Mouse (Mus musculus): ENCODE results near the gene Ambra1. TPM values are rescaled to one million over a fixed set of nuclear protein-coding genes. Genes with fewer than 3 reads are reported as not detected.
"Not testable (repeated sequence)": the region's sequence is repeated elsewhere in the genome, so short reads cannot be mapped to it uniquely, and the experiment has no call there.

Gene Ambra1
- polyA plus RNA-seq, 1 experiment from 2014 or later = 23.5 TPM

GRCm38 (mm10) chr2:91710272-91711234 is 19.4 kb upstream of the Ambra1 start, which contains the start of the genes Atg13 and Harbi1:
TSS of gene Atg13 (minus strand) at chr2:91710576.
TSS of gene Harbi1 (plus strand) at chr2:91710852.
- Histone ChIP-seq H3K4me2 (peak within 1 kb of the TSS; percentile 82), H3K4me1 (peaks cover 21% of the 10 kb centered on the region), H3K27me3 (no peaks in the 10 kb centered on the region), H3K9me3 (no peaks in the 10 kb centered on the region), H3K9ac (peak within 1 kb of the TSS; percentile 89), H3K36me3 (no peaks in the 10 kb centered on the region), H3K27ac (peak within 1 kb of the TSS; percentile 88), H3K4me3 (peak within 1 kb of the TSS; percentile 99)
- peak; percentile 93 for ATAC-seq (ENCODE audit: insufficient number of reproducible peaks, insufficient read depth, low FRiP score, low TSS enrichment, low read depth)
- under 1% methylated on average over 66 of the region's 66 CpGs for WGBS

- no peak for ATAC-seq (ENCODE audit: insufficient number of reproducible peaks, insufficient read depth, low FRiP score, low TSS enrichment, low read depth)
- Histone ChIP-seq H3K27me3 (no peaks in the 10 kb centered on the region), H3K36me3 (peaks cover 4% of the 10 kb centered on the region; the same call in 1 of the 2 replicates), H3K4me3 (peak overlapping the region; percentile 99), H3K4me1 (peaks cover 21% of the 10 kb centered on the region), H3K27ac (peak overlapping the region; percentile 88), H3K9me3 (no peaks in the 10 kb centered on the region), H3K4me2 (peak overlapping the region; percentile 82), H3K9ac (peak overlapping the region; percentile 89)
- WGBS = 2% methylated on average over 8 of the region's 8 CpGs
Measured at GRCm38 (mm10) chr2:91711256-91711925, 18.5 kb upstream of the Ambra1 start.

- ATAC-seq (ENCODE audit: insufficient number of reproducible peaks, insufficient read depth, low FRiP score, low TSS enrichment, low read depth) = no peak
- Histone ChIP-seq H3K4me3 (no peak overlapping the region), H3K27me3 (no peaks in the 10 kb centered on the region), H3K36me3 (peaks cover 11% of the 10 kb centered on the region), H3K4me1 (peaks cover 13% of the 10 kb centered on the region; the same call in 1 of the 2 replicates), H3K9ac (no peak overlapping the region), H3K4me2 (no peak overlapping the region), H3K9me3 (no peaks in the 10 kb centered on the region), H3K27ac (no peak overlapping the region)
- 76% methylated on average over 1 of the region's 1 CpGs for WGBS
Measured at GRCm38 (mm10) chr2:91714921-91715320, 15.0 kb upstream of the Ambra1 start.

GRCm38 (mm10) chr2:91718276-91718675 is 11.7 kb upstream of the Ambra1 start:
- H3K27ac ChIP-seq = no peak overlapping the region
- H3K27me3 ChIP-seq = no peaks in the 10 kb centered on the region
- no peak overlapping the region for H3K4me3 ChIP-seq
- WGBS = 85% methylated on average over 6 of the region's 6 CpGs
- H3K36me3 ChIP-seq = peaks cover 27% of the 10 kb centered on the region
- ATAC-seq (ENCODE audit: insufficient number of reproducible peaks, insufficient read depth, low FRiP score, low TSS enrichment, low read depth) = no peak
- H3K9me3 ChIP-seq = no peaks in the 10 kb centered on the region
- H3K9ac ChIP-seq = no peak overlapping the region
- H3K4me1 ChIP-seq = no peaks in the 10 kb centered on the region
- H3K4me2 ChIP-seq = no peak overlapping the region

- ATAC-seq (ENCODE audit: insufficient number of reproducible peaks, insufficient read depth, low FRiP score, low TSS enrichment, low read depth) = no peak
- WGBS = 69% methylated on average over 4 of the region's 4 CpGs
- no peak overlapping the region for H3K4me2 ChIP-seq
Measured at GRCm38 (mm10) chr2:91723382-91723781, 6.6 kb upstream of the Ambra1 start.

GRCm38 (mm10) chr2:91723951-91724350 is 6.0 kb upstream of the Ambra1 start:
- ATAC-seq (ENCODE audit: insufficient number of reproducible peaks, insufficient read depth, low FRiP score, low TSS enrichment, low read depth) = no peak
- no peak overlapping the region for H3K4me2 ChIP-seq
- H3K9me3 ChIP-seq = no peaks in the 10 kb centered on the region
- no peak overlapping the region for H3K4me3 ChIP-seq
- no peaks in the 10 kb centered on the region for H3K4me1 ChIP-seq
- no peak overlapping the region for H3K27ac ChIP-seq
- peaks cover 16% of the 10 kb centered on the region for H3K36me3 ChIP-seq
- H3K27me3 ChIP-seq = no peaks in the 10 kb centered on the region
- no peak overlapping the region for H3K9ac ChIP-seq

More at GRCm38 (mm10) chr2:91723382-91723781, 6.6 kb upstream of the Ambra1 start:
- H3K27me3 ChIP-seq = no peaks in the 10 kb centered on the region
- no peak overlapping the region for H3K9ac ChIP-seq
- peaks cover 16% of the 10 kb centered on the region for H3K36me3 ChIP-seq
- no peak overlapping the region for H3K4me3 ChIP-seq
- no peaks in the 10 kb centered on the region for H3K4me1 ChIP-seq
- no peak overlapping the region for H3K27ac ChIP-seq
- no peaks in the 10 kb centered on the region for H3K9me3 ChIP-seq

- Histone ChIP-seq H3K4me1 (no peaks in the 10 kb centered on the region), H3K4me2 (no peak overlapping the region), H3K9me3 (no peaks in the 10 kb centered on the region), H3K27me3 (no peaks in the 10 kb centered on the region), H3K9ac (no peak overlapping the region), H3K4me3 (no peak overlapping the region), H3K36me3 (peaks cover 16% of the 10 kb centered on the region), H3K27ac (no peak overlapping the region)
- WGBS = 63% methylated on average over 2 of the region's 2 CpGs
- no peak for ATAC-seq (ENCODE audit: insufficient number of reproducible peaks, insufficient read depth, low FRiP score, low TSS enrichment, low read depth)
Measured at GRCm38 (mm10) chr2:91724716-91725115, 5.2 kb upstream of the Ambra1 start.

GRCm38 (mm10) chr2:91725476-91725875 is 4.5 kb upstream of the Ambra1 start:
- H3K9me3 ChIP-seq; H3K4me2 ChIP-seq; H3K4me3 ChIP-seq; H3K4me1 ChIP-seq; H3K9ac ChIP-seq; ATAC-seq (ENCODE audit: insufficient number of reproducible peaks, insufficient read depth, low FRiP score, low TSS enrichment, low read depth); H3K27me3 ChIP-seq; H3K27ac ChIP-seq: not testable (repeated sequence)
- 36% methylated on average over 4 of the region's 4 CpGs for WGBS
- peaks cover 10% of the 10 kb centered on the region for H3K36me3 ChIP-seq

GRCm38 (mm10) chr2:91727011-91727410 is 2.9 kb upstream of the Ambra1 start:
- H3K9me3 ChIP-seq = no peaks in the 10 kb centered on the region
- H3K27ac ChIP-seq = no peak overlapping the region
- no peak for ATAC-seq (ENCODE audit: insufficient number of reproducible peaks, insufficient read depth, low FRiP score, low TSS enrichment, low read depth)
- H3K4me2 ChIP-seq = no peak overlapping the region
- H3K9ac ChIP-seq = no peak overlapping the region
- H3K4me3 ChIP-seq = no peak overlapping the region
- H3K27me3 ChIP-seq = no peaks in the 10 kb centered on the region
- 80% methylated on average over 3 of the region's 3 CpGs for WGBS
- H3K4me1 ChIP-seq = peaks cover under 1% of the 10 kb centered on the region; the same call in 1 of the 2 replicates
- H3K36me3 ChIP-seq = no peaks in the 10 kb centered on the region

GRCm38 (mm10) chr2:91729571-91729970 is 363 bp upstream of the Ambra1 start:
- Histone ChIP-seq H3K4me3 (peak overlapping the region; percentile 98), H3K9ac (0 out of 2 replicates have a peak overlapping the region, but pooled peaks have one; percentile 97), H3K4me1 (peaks cover 3% of the 10 kb centered on the region; the same call in 1 of the 2 replicates), H3K27me3 (no peaks in the 10 kb centered on the region), H3K4me2 (peak overlapping the region; percentile 69), H3K27ac (no peak overlapping the region), H3K36me3 (no peaks in the 10 kb centered on the region), H3K9me3 (no peaks in the 10 kb centered on the region)
- 15% methylated on average over 4 of the region's 4 CpGs for WGBS
- ATAC-seq (ENCODE audit: insufficient number of reproducible peaks, insufficient read depth, low FRiP score, low TSS enrichment, low read depth) = no peak

GRCm38 (mm10) chr2:91735221-91735620 is 5.3 kb downstream of the Ambra1 start:
- Histone ChIP-seq H3K36me3 (peaks cover 4% of the 10 kb centered on the region), H3K9me3 (no peaks in the 10 kb centered on the region), H3K4me1 (peaks cover 13% of the 10 kb centered on the region), H3K27me3 (no peaks in the 10 kb centered on the region), H3K4me2 (no peak overlapping the region), H3K9ac (no peak overlapping the region), H3K4me3 (no peak overlapping the region), H3K27ac (no peak overlapping the region)
- no peak for ATAC-seq (ENCODE audit: insufficient number of reproducible peaks, insufficient read depth, low FRiP score, low TSS enrichment, low read depth)
- 88% methylated on average over 5 of the region's 5 CpGs for WGBS

Measured in embryonic facial prominence, embryonic 13.5 days (tissue).